Mouse (Mus musculus): ENCODE data around the gene U2af1.
"Not testable (repeated sequence)": the region's sequence is repeated elsewhere in the genome, so short reads cannot be mapped to it uniquely, and the experiment has no call there.

GRCm38 (mm10) chr17:31695356-31695755 is 36.7 kb upstream of the U2af1 start:
- not testable (repeated sequence) for TF ChIP-seq CTCF (IDR thresholded peaks at IDR 0.05; ENCODE audit: low read depth, low read length); GATA1 (IDR thresholded peaks at IDR 0.05; ENCODE audit: borderline replicate concordance, low read length); TAL1 (conservative IDR thresholded peaks at IDR 0.05; ENCODE audit: low read depth, low read length); GATA2 (IDR thresholded peaks at IDR 0.05; ENCODE audit: borderline replicate concordance, low read depth, low read length)
